Mouse (Mus musculus): ENCODE measurements around the gene Ttn. TPM values are rescaled to one million over a fixed set of nuclear protein-coding genes. Genes with fewer than 3 reads are reported as not detected.

Gene Ttn
- polyA plus RNA-seq, 1 experiment: 0.12 TPM

DNA sequence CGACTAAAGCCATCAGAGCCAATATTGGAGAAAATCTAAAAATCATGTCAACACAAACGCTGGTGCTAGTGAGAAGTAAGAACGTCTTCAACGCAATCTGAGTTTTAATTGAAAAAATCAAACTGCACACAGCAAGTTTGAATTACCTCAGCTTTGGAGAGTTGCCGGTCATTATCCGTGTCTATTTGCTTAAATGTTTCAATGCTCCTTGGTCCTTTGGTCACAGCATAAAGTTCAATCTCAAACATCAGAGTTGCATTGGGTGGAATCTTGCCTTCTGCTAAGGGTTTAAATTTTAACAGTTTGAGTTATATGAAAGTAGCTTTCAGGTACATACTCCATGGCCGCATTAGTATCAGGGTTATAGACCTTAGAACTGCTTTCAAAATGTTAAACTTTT lies 316.8 kb downstream of the Ttn start:
- no peak for DNase-seq (ENCODE audit: low read depth in 1 of 2, low spot score in 2 of 2)
- peaks cover 4% of the 10 kb centered on the region for H3K36me3 ChIP-seq (ENCODE audit: control insufficient read depth, insufficient read depth, low read length)
- H3K4me1 ChIP-seq (ENCODE audit: control insufficient read depth, insufficient read depth, insufficient read length): no peaks in the 10 kb centered on the region
- H3K27ac ChIP-seq (ENCODE audit: insufficient read depth, low read length): no peak overlapping the region
- no peaks in the 10 kb centered on the region for H3K27me3 ChIP-seq (ENCODE audit: control insufficient read depth, insufficient read depth, low read length)
- no peak overlapping the region for H3K4me3 ChIP-seq (ENCODE audit: extremely low read depth, insufficient read depth, insufficient read length)
- TF ChIP-seq CTCF (IDR thresholded peaks at IDR 0.05; ENCODE audit: extremely low read depth, insufficient read depth, insufficient read length, insufficient replicate concordance) (no peak), POLR2A (IDR thresholded peaks at IDR 0.05; ENCODE audit: low read depth, low read length) (no peak)
- WGBS: 96% methylated on average over 7 of the region's 7 CpGs

DNA sequence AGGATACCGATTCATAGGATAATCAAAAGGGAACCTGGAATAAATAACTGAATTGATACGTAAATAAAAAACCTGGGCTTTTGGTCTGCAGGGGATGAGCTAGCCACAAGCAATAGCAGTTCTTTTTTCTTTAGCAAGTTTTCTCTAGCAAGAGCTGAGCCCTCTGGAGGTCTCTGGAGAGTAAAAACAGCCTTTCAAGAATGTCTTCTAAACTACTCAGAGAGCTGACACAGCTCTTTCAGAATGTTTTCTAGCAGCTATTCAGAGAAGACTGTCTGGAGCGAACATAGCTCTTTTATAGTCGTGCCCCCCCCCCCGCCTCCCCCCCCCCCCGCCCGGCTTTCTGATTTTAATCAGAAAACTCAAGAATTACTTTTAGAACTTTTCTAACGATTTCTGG lies 322.9 kb downstream of the Ttn start:
- no peak for DNase-seq (ENCODE audit: low read depth in 1 of 2, low spot score in 2 of 2)
- Histone ChIP-seq H3K4me3 (ENCODE audit: extremely low read depth, insufficient read depth, insufficient read length) (no peak overlapping the region), H3K27me3 (ENCODE audit: control insufficient read depth, insufficient read depth, low read length) (no peaks in the 10 kb centered on the region), H3K4me1 (ENCODE audit: control insufficient read depth, insufficient read depth, insufficient read length) (no peaks in the 10 kb centered on the region), H3K27ac (ENCODE audit: insufficient read depth, low read length) (no peak overlapping the region), H3K36me3 (ENCODE audit: control insufficient read depth, insufficient read depth, low read length) (peaks cover 3% of the 10 kb centered on the region)
- WGBS: 75% methylated on average over 6 of the region's 8 CpGs
- TF ChIP-seq POLR2A (IDR thresholded peaks at IDR 0.05; ENCODE audit: low read depth, low read length): no peak
- TF ChIP-seq CTCF (IDR thresholded peaks at IDR 0.05; ENCODE audit: extremely low read depth, insufficient read depth, insufficient read length, insufficient replicate concordance): no peak

GRCm38 (mm10) chr2:76658551-76658950 lies 323.8 kb downstream of the Ttn start:
- H3K4me1 ChIP-seq (ENCODE audit: control insufficient read depth, insufficient read depth, insufficient read length): no peaks in the 10 kb centered on the region
- H3K4me3 ChIP-seq (ENCODE audit: extremely low read depth, insufficient read depth, insufficient read length): no peak overlapping the region
- H3K36me3 ChIP-seq (ENCODE audit: control insufficient read depth, insufficient read depth, low read length): no peaks in the 10 kb centered on the region
- TF ChIP-seq POLR2A (IDR thresholded peaks at IDR 0.05; ENCODE audit: low read depth, low read length): no peak
- TF ChIP-seq CTCF (IDR thresholded peaks at IDR 0.05; ENCODE audit: extremely low read depth, insufficient read depth, insufficient read length, insufficient replicate concordance): no peak
- no peak overlapping the region for H3K27ac ChIP-seq (ENCODE audit: insufficient read depth, low read length)
- H3K27me3 ChIP-seq (ENCODE audit: control insufficient read depth, insufficient read depth, low read length): no peaks in the 10 kb centered on the region
- no peak for DNase-seq (ENCODE audit: low read depth in 1 of 2, low spot score in 2 of 2)
- 78% methylated on average over 13 of the region's 13 CpGs for WGBS

DNA sequence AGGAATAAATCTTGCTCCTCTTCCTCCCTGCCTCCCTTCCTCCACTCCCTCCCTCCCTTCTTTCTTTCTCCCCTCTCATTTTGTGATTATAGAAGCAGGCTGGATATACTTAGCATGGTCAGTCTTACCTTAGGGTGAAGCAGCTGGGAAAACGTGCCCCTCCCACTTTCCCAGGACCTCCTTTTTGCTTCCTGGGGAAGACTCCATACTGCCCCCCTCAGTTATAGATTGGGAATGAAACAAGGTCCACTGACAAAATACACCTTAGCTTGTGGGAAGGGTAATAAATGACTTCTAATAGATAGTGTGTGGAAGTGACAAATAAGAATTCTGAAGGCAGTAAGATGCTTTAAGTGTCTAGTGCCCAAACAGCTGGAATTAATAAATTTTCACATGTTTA lies 326.4 kb downstream of the Ttn start:
- H3K4me1 ChIP-seq (ENCODE audit: control insufficient read depth, insufficient read depth, insufficient read length): no peaks in the 10 kb centered on the region
- DNase-seq (ENCODE audit: low read depth in 1 of 2, low spot score in 2 of 2): no peak
- no peaks in the 10 kb centered on the region for H3K36me3 ChIP-seq (ENCODE audit: control insufficient read depth, insufficient read depth, low read length)
- 27% methylated on average over 1 of the region's 1 CpGs for WGBS
- TF ChIP-seq POLR2A (IDR thresholded peaks at IDR 0.05; ENCODE audit: low read depth, low read length): no peak
- TF ChIP-seq CTCF (IDR thresholded peaks at IDR 0.05; ENCODE audit: extremely low read depth, insufficient read depth, insufficient read length, insufficient replicate concordance): no peak
- no peak overlapping the region for H3K4me3 ChIP-seq (ENCODE audit: extremely low read depth, insufficient read depth, insufficient read length)
- H3K27ac ChIP-seq (ENCODE audit: insufficient read depth, low read length): no peak overlapping the region
- H3K27me3 ChIP-seq (ENCODE audit: control insufficient read depth, insufficient read depth, low read length): no peaks in the 10 kb centered on the region

DNA sequence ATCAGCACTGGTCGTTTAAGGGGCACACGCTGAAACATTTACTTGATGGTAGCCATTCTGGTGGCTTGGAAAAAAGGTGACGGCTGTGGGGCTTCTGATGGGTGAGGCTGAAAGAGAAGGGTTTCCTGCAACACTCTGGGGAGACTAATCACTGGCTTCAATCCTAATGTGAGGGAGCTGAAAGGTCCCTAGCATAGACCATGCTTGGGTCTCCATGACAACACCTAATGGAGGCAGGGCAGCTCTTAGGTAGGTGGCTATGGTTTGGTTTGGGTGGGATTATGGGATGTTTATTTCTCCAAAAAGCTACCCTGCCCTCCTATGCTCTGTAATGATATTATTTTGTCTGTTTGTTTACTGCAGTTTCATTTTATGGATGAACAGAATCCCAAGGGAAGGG lies 326.9 kb downstream of the Ttn start:
- DNase-seq (ENCODE audit: low read depth in 1 of 2, low spot score in 2 of 2): no peak
- Histone ChIP-seq H3K27me3 (ENCODE audit: control insufficient read depth, insufficient read depth, low read length) (no peaks in the 10 kb centered on the region), H3K36me3 (ENCODE audit: control insufficient read depth, insufficient read depth, low read length) (no peaks in the 10 kb centered on the region), H3K4me3 (ENCODE audit: extremely low read depth, insufficient read depth, insufficient read length) (no peak overlapping the region), H3K27ac (ENCODE audit: insufficient read depth, low read length) (no peak overlapping the region), H3K4me1 (ENCODE audit: control insufficient read depth, insufficient read depth, insufficient read length) (no peaks in the 10 kb centered on the region)
- TF ChIP-seq CTCF (IDR thresholded peaks at IDR 0.05; ENCODE audit: extremely low read depth, insufficient read depth, insufficient read length, insufficient replicate concordance) (no peak), POLR2A (IDR thresholded peaks at IDR 0.05; ENCODE audit: low read depth, low read length) (no peak)
- 87% methylated on average over 3 of the region's 3 CpGs for WGBS

- H3K36me3 ChIP-seq (ENCODE audit: control insufficient read depth, insufficient read depth, low read length): no peaks in the 10 kb centered on the region
- TF ChIP-seq CTCF (IDR thresholded peaks at IDR 0.05; ENCODE audit: extremely low read depth, insufficient read depth, insufficient read length, insufficient replicate concordance) (no peak), POLR2A (IDR thresholded peaks at IDR 0.05; ENCODE audit: low read depth, low read length) (no peak)
- no peak overlapping the region for H3K27ac ChIP-seq (ENCODE audit: insufficient read depth, low read length)
- DNase-seq (ENCODE audit: low read depth in 1 of 2, low spot score in 2 of 2): no peak
- no peaks in the 10 kb centered on the region for H3K27me3 ChIP-seq (ENCODE audit: control insufficient read depth, insufficient read depth, low read length)
- H3K4me3 ChIP-seq (ENCODE audit: extremely low read depth, insufficient read depth, insufficient read length): no peak overlapping the region
- no peaks in the 10 kb centered on the region for H3K4me1 ChIP-seq (ENCODE audit: control insufficient read depth, insufficient read depth, insufficient read length)
- WGBS: 92% methylated on average over 5 of the region's 5 CpGs
Measured at GRCm38 (mm10) chr2:76654646-76655045, 327.7 kb downstream of the Ttn start.

Other genes with a start within 250 kb of the Ttn start
- gene Ccdc141, start 188.1 kb upstream of the Ttn start, polyA plus RNA-seq (2012; rRNA removed): 0.77 and 0.99 TPM in 2 replicates

All from spleen, adult 2 months (tissue).